Mouse (Mus musculus): ENCODE data around the gene Hip1. TPM values are rescaled to one million over a fixed set of nuclear protein-coding genes. Genes with fewer than 3 reads are reported as not detected.

The Hip1 gene
- total and polyA plus RNA-seq, 3 experiments, result 0.38 TPM; not detected in 2

DNA sequence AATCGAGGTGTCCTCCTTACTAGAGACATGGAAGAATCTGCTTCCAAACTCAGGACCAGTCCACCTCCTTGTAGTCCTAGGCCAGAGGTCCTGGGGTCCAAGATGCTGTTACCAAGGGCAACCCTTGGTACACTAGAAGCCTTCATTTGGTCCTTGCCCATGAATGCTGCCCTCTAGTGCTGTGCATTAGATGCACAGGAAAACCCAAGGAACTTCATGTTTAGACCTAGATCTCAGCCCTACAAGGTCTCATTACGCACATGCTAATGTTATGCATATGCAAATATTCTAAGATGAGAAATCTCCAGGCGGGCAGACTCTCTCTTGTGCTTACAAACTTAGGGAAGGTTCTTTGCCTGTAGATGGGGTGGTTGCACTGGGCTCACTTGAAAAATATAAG lies 15.6 kb downstream of the Hip1 start:
- DNase-seq (ENCODE audit: low spot score) (no peak), ATAC-seq (ENCODE audit: extremely low read depth, insufficient number of reproducible peaks, low FRiP score, poor library complexity, severe bottlenecking) (no peak)
- no peak overlapping the region for H3K4me3 ChIP-seq (ENCODE audit: low read depth, low read length)
- TF ChIP-seq POLR2AphosphoS5 (IDR thresholded peaks at IDR 0.05; ENCODE audit: insufficient replicate concordance, low read depth, low read length), result no peak
- no peaks in the 10 kb centered on the region for H3K9me3 ChIP-seq (replicated peaks)
- H3K36me3 ChIP-seq (replicated peaks), result no peaks in the 10 kb centered on the region
- H3K4me1 ChIP-seq (ENCODE audit: insufficient read depth, low read depth, low read length), result no peaks in the 10 kb centered on the region
- H3K27me3 ChIP-seq (ENCODE audit: insufficient read depth, low read length), result peaks cover 5% of the 10 kb centered on the region; the same call in 1 of the 2 replicates

DNA sequence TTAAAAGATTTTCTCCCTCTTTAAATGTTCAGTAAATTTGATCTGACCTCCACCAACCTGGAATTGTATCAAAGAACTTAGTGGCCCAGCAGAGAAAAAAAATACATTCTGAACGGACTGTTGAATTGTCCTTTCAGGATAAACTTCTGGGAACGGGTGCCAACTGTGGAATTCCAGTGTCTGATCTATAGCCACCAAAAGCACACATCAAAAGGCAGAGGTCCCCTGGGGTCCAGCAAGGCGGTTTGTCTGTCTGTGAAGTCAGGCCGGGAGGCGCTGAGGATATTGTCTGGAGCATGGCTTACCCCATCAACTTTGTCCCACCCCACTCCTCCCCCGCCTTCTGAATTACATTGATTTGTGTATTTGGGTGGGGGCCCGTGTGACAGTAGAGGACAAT lies 16.9 kb downstream of the Hip1 start:
- Histone ChIP-seq H3K4me3 (ENCODE audit: low read depth, low read length) (no peak overlapping the region), H3K4me1 (ENCODE audit: insufficient read depth, low read depth, low read length) (no peaks in the 10 kb centered on the region), H3K9me3 (replicated peaks) (no peaks in the 10 kb centered on the region), H3K36me3 (replicated peaks) (no peaks in the 10 kb centered on the region), H3K27me3 (ENCODE audit: insufficient read depth, low read length) (peaks cover 5% of the 10 kb centered on the region; the same call in 1 of the 2 replicates)
- TF ChIP-seq GATA1 (IDR thresholded peaks at IDR 0.05; ENCODE audit: borderline replicate concordance, low read length) (no peak), POLR2AphosphoS5 (IDR thresholded peaks at IDR 0.05; ENCODE audit: insufficient replicate concordance, low read depth, low read length) (no peak), TAL1 (conservative IDR thresholded peaks at IDR 0.05; ENCODE audit: low read depth, low read length) (no peak), CTCF (IDR thresholded peaks at IDR 0.05; ENCODE audit: low read depth, low read length) (no peak), GATA2 (IDR thresholded peaks at IDR 0.05; ENCODE audit: borderline replicate concordance, low read depth, low read length) (no peak)
- DNase-seq (ENCODE audit: low spot score) (no peak), ATAC-seq (ENCODE audit: extremely low read depth, insufficient number of reproducible peaks, low FRiP score, poor library complexity, severe bottlenecking) (no peak)

- no peak overlapping the region for H3K4me3 ChIP-seq (ENCODE audit: low read depth, low read length)
- H3K4me1 ChIP-seq (ENCODE audit: insufficient read depth, low read depth, low read length), result no peaks in the 10 kb centered on the region
- no peaks in the 10 kb centered on the region for H3K27me3 ChIP-seq (ENCODE audit: insufficient read depth, low read length)
- H3K9me3 ChIP-seq (replicated peaks), result no peaks in the 10 kb centered on the region
- TF ChIP-seq TAL1 (conservative IDR thresholded peaks at IDR 0.05; ENCODE audit: low read depth, low read length) (no peak), CTCF (IDR thresholded peaks at IDR 0.05; ENCODE audit: low read depth, low read length) (no peak), GATA2 (IDR thresholded peaks at IDR 0.05; ENCODE audit: borderline replicate concordance, low read depth, low read length) (no peak), GATA1 (IDR thresholded peaks at IDR 0.05; ENCODE audit: borderline replicate concordance, low read length) (no peak), POLR2AphosphoS5 (IDR thresholded peaks at IDR 0.05; ENCODE audit: insufficient replicate concordance, low read depth, low read length) (no peak)
- H3K36me3 ChIP-seq (replicated peaks), result no peaks in the 10 kb centered on the region
- ATAC-seq (ENCODE audit: extremely low read depth, insufficient number of reproducible peaks, low FRiP score, poor library complexity, severe bottlenecking), result no peak
- DNase-seq (ENCODE audit: low spot score), result no peak
These were observed 20.0 kb downstream of the Hip1 start for GRCm38 (mm10) chr5:135524660-135525560.

DNA sequence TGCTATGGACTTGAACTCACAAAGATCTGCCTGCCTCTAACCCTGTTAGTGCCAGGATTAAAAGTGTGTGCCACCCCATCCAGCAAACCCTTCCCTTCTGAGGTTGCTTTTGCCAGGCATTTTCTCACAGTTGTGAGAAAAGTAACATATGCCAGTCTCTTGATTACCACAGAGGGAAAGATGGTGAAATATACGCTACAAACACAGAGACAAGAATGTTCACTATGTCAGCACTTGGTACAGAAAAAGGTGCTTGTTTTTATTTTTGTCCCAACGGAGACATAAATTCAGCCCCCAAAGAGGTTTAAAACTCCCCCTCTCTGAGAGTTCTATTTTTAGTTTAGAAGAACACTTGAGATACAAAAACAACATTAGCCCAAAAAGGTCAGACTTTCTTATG lies 20.8 kb downstream of the Hip1 start:
- TF ChIP-seq TAL1 (conservative IDR thresholded peaks at IDR 0.05; ENCODE audit: low read depth, low read length), result no peak
- no peak for TF ChIP-seq POLR2AphosphoS5 (IDR thresholded peaks at IDR 0.05; ENCODE audit: insufficient replicate concordance, low read depth, low read length)
- no peak for TF ChIP-seq CTCF (IDR thresholded peaks at IDR 0.05; ENCODE audit: low read depth, low read length)
- TF ChIP-seq GATA2 (IDR thresholded peaks at IDR 0.05; ENCODE audit: borderline replicate concordance, low read depth, low read length), result no peak
- no peak for TF ChIP-seq GATA1 (IDR thresholded peaks at IDR 0.05; ENCODE audit: borderline replicate concordance, low read length)
- DNase-seq (ENCODE audit: low spot score), result no peak
- no peak for ATAC-seq (ENCODE audit: extremely low read depth, insufficient number of reproducible peaks, low FRiP score, poor library complexity, severe bottlenecking)
- no peak overlapping the region for H3K4me3 ChIP-seq (ENCODE audit: low read depth, low read length)
- no peaks in the 10 kb centered on the region for H3K27me3 ChIP-seq (ENCODE audit: insufficient read depth, low read length)
- H3K9me3 ChIP-seq (replicated peaks), result no peaks in the 10 kb centered on the region
- no peaks in the 10 kb centered on the region for H3K36me3 ChIP-seq (replicated peaks)
- no peaks in the 10 kb centered on the region for H3K4me1 ChIP-seq (ENCODE audit: insufficient read depth, low read depth, low read length)

GRCm38 (mm10) chr5:135522111-135522722 lies 22.7 kb downstream of the Hip1 start:
- H3K4me3 ChIP-seq (ENCODE audit: low read depth, low read length), result no peak overlapping the region
- TF ChIP-seq POLR2AphosphoS5 (IDR thresholded peaks at IDR 0.05; ENCODE audit: insufficient replicate concordance, low read depth, low read length) (no peak), CTCF (IDR thresholded peaks at IDR 0.05; ENCODE audit: low read depth, low read length) (no peak), GATA1 (IDR thresholded peaks at IDR 0.05; ENCODE audit: borderline replicate concordance, low read length) (no peak), TAL1 (conservative IDR thresholded peaks at IDR 0.05; ENCODE audit: low read depth, low read length) (no peak), GATA2 (IDR thresholded peaks at IDR 0.05; ENCODE audit: borderline replicate concordance, low read depth, low read length) (no peak)
- H3K36me3 ChIP-seq (replicated peaks), result no peaks in the 10 kb centered on the region
- ATAC-seq (ENCODE audit: extremely low read depth, insufficient number of reproducible peaks, low FRiP score, poor library complexity, severe bottlenecking) (no peak), DNase-seq (ENCODE audit: low spot score) (no peak)
- H3K27me3 ChIP-seq (ENCODE audit: insufficient read depth, low read length), result no peaks in the 10 kb centered on the region
- no peaks in the 10 kb centered on the region for H3K4me1 ChIP-seq (ENCODE audit: insufficient read depth, low read depth, low read length)
- no peaks in the 10 kb centered on the region for H3K9me3 ChIP-seq (replicated peaks)

DNA sequence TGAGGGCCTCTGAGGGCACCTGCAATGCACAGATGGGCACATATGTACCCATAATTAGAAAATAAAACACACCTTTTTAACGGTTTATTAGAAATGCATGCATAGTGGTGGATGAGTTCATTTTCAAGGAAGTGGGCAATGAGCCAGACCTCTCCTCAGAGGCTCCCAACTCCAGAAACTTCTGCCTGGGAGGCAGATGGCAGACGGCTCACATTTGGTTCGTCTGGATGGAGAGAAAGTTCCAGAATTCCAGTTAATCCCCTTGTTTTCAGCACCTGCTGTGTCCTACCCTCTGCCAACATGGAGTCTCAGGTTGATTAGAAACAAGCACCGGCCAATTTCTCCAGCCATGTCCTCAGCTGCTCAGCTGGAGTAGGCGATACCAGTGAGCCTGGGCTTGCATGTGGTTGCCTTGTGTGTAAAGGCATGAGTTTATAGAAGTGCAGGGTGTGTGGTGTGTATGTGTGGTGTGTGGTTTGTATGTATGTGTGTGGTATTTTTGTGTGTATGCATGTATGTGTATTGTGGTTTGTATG lies 27.5 kb downstream of the Hip1 start:
- Histone ChIP-seq H3K9me3 (replicated peaks) (no peaks in the 10 kb centered on the region), H3K4me1 (ENCODE audit: insufficient read depth, low read depth, low read length) (no peaks in the 10 kb centered on the region), H3K4me3 (ENCODE audit: low read depth, low read length) (no peak overlapping the region), H3K36me3 (replicated peaks) (no peaks in the 10 kb centered on the region), H3K27me3 (ENCODE audit: insufficient read depth, low read length) (peaks cover 2% of the 10 kb centered on the region; the same call in 1 of the 2 replicates)
- ATAC-seq (ENCODE audit: extremely low read depth, insufficient number of reproducible peaks, low FRiP score, poor library complexity, severe bottlenecking), result no peak
- TF ChIP-seq TAL1 (conservative IDR thresholded peaks at IDR 0.05; ENCODE audit: low read depth, low read length), result no peak
- TF ChIP-seq GATA1 (IDR thresholded peaks at IDR 0.05; ENCODE audit: borderline replicate concordance, low read length), result no peak
- no peak for TF ChIP-seq POLR2AphosphoS5 (IDR thresholded peaks at IDR 0.05; ENCODE audit: insufficient replicate concordance, low read depth, low read length)
- no peak for TF ChIP-seq GATA2 (IDR thresholded peaks at IDR 0.05; ENCODE audit: borderline replicate concordance, low read depth, low read length)
- TF ChIP-seq CTCF (IDR thresholded peaks at IDR 0.05; ENCODE audit: low read depth, low read length), result no peak
- DNase-seq (ENCODE audit: low spot score), result no peak
